Mouse (Mus musculus) adrenal gland, postnatal 25 days (tissue): ENCODE results near the gene Gm20817. TPM values are rescaled to one million over a fixed set of nuclear protein-coding genes. Genes with fewer than 3 reads are reported as not detected.
"Not testable (repeated sequence)": the region's sequence is repeated elsewhere in the genome, so short reads cannot be mapped to it uniquely, and the experiment has no call there.

Experiments used
- DNase-seq: peaks from one replicate; pipeline ENCODE4 v3.0.0; 2021; ENCODE audit warnings: mixed read lengths
- long read RNA-seq: library from polyadenylated mRNA; stranded (forward); transcript quantifications from one replicate; pipeline ENCODE4 v2.0.0, GENCODE M21; 2021
- total RNA-seq: library from RNA; stranded (reverse); gene quantifications from 2 replicates; pipeline ENCODE4 v1.2.3, GENCODE M21; 2021

The Gm20817 gene
- total RNA-seq, result not detected in 2 replicates
- long read RNA-seq, result 0 reads

- not testable (repeated sequence) for DNase-seq
Measured at GRCm38 (mm10) chrY:68832628-68833027, at the start of gene Gm20817. Gene Gm20817, minus strand, starts transcription at chrY:68832728.
